In the genomic region with DNA sequence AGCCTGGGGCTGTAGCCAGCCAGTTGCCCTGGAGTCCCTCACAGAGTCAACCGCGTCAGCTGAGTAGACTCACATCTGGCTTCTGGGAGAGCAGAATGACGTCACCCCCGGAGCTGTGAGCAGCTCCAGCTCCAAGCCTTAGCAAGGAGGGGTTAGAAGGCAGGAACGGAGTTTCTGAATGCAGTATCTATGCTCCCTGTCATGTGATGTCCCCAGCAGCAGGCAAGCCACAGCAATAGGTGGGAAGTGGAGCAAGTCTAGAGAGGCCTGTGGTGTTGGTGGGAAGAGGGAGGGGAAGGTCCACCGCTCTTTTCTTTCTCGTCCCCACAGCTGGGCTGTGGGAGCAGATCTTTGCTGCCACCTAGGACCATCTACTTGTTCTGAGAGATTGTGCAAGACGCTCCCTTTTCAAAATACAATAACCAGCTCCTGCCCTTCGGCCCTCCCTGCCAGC, we compare ENCODE assay signal across 9 mouse cellular contexts. TPM values are rescaled to one million over a fixed set of nuclear protein-coding genes. Genes with fewer than 3 reads are reported as not detected.
DNase-seq lines count a peak whose midpoint lies in the region; ATAC-seq lines count a peak whose summit lies in the region.
"Had no signal": no experiment of that assay in that cellular context is flagged by ENCODE, and none has a peak within 500 bp of the region (broad histone marks: within the 10 kb centered on the region; RNA-seq: fewer than 3 reads in every experiment).

No protein-coding gene starts in this region.

- DNase-seq in urinary bladder, adult 18-20 months (ENCODE audit: low spot score in 2 of 2), result peak; percentile 21 to 53
- no peak for DNase-seq in urinary bladder, adult 2 months (ENCODE audit: low spot score)
- peak; percentile 86 for DNase-seq in forelimb bud, embryonic 11.5 days (ENCODE audit: low read depth, low spot score)
- peak; percentile 81 to 82 for DNase-seq in heart, postnatal 14 days
- DNase-seq in kidney, postnatal 36 days, result peak; percentile 78 to 85
- peak; percentile 63 for DNase-seq in neural tube, embryonic 10.5 days (ENCODE audit: extremely low spot score, low spot score)
- peak; percentile 63 for DNase-seq in thymus, postnatal 14 days

- no peak overlapping the region; the same call in 1 of the 2 replicates for H3K9ac ChIP-seq in liver, embryonic 12.5 days

- intact Hi-C loops in heart, postnatal 14 days (cut with DNase I), result loop anchor here (5.0 kb wide), 1 partner anchor 62 kb away; no protein-coding TSS in a partner anchor

- peak; percentile 49 for ATAC-seq in liver, embryonic 12.5 days

- no peaks in the 10 kb centered on the region for H3K9me3 ChIP-seq in liver, embryonic 12.5 days (replicated peaks)
- H3K9me3 ChIP-seq: G1E had no signal

- H3K27me3 ChIP-seq in liver, embryonic 12.5 days (replicated peaks), result peaks cover 3% of the 10 kb centered on the region; the same call in 1 of the 2 replicates

- peaks cover 6% of the 10 kb centered on the region; the same call in 1 of the 2 replicates for H3K4me1 ChIP-seq in liver, embryonic 12.5 days

- no peaks in the 10 kb centered on the region for H3K36me3 ChIP-seq in liver, embryonic 12.5 days
- H3K36me3 ChIP-seq: G1E had no signal

- WGBS in liver, embryonic 12.5 days (ENCODE audit: insufficient replicate concordance), result 19% methylated on average over 9 of the region's 9 CpGs

- H3K4me3 ChIP-seq in liver, embryonic 12.5 days, result no peak overlapping the region

- H3K27ac ChIP-seq in liver, embryonic 12.5 days, result no peak overlapping the region

- peak overlapping the region; percentile 39 for H3K4me2 ChIP-seq in liver, embryonic 12.5 days

RNA-seq across cellular contexts. Expression of a gene that starts 20.0 kb away (rescaled TPM):
- polyA plus RNA-seq in urinary bladder, adult 2 months (2012; rRNA removed), result 0.01 and 0.03 TPM in 2 replicates
- total RNA-seq in heart, postnatal 14 days (2021), result under 1 TPM; 0.33 to 0.34 TPM
- polyA plus RNA-seq in liver, embryonic 12.5 days (2016; fragmentation: Nextera tagmentation; extraction: Ambion mirVana), result 0.49 and 0.51 TPM in 2 replicates
- total RNA-seq: G1E had no signal
- polyA plus RNA-seq: G1E had no signal
